Mouse (Mus musculus): Measurements from ENCODE around the gene Rmdn3. TPM values are rescaled to one million over a fixed set of nuclear protein-coding genes. Genes with fewer than 3 reads are reported as not detected.

Rmdn3 gene
- polyA plus RNA-seq, 1 experiment from 2014 or later: 52.9 TPM

DNA sequence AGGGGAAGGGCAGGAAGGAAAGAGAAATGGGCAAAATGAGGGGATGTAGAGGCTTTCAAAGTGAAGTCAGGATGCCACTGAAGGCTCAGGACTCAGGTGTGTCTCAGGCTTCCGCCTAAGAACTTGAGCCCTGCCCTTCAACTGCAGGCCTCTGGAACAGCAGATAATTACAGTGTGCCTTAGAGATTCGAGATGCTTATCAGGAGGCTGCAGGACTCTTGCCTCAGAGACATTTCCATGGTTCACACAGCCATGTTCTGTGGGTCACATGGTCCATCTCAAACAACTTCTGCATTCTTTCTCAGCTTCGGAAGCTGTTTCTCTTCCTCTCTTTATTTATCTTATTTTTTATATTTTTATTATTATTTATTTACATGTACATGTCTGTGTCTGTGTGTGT is 6.3 kb upstream of the Rmdn3 start:
- Histone ChIP-seq H3K9ac (ENCODE audit: low read depth, low read length) (no peak overlapping the region), H3K4me1 (ENCODE audit: control insufficient read depth, insufficient read depth, low read length) (peaks cover 8% of the 10 kb centered on the region; the same call in 1 of the 2 replicates), H3K36me3 (ENCODE audit: control insufficient read depth, insufficient read depth, low read length) (no peaks in the 10 kb centered on the region), H3K4me3 (ENCODE audit: low read depth, low read length) (no peak overlapping the region), H3K27ac (ENCODE audit: low read length) (no peak overlapping the region), H3K4me2 (ENCODE audit: low read length) (no peak overlapping the region), H3K27me3 (ENCODE audit: control insufficient read depth, insufficient read depth, low read depth, low read length) (peaks cover 17% of the 10 kb centered on the region), H3K9me3 (replicated peaks; ENCODE audit: control insufficient read depth, low read length, poor library complexity, severe bottlenecking) (no peaks in the 10 kb centered on the region)
- no peak for ATAC-seq
- WGBS: 71% methylated on average over 3 of the region's 3 CpGs

DNA sequence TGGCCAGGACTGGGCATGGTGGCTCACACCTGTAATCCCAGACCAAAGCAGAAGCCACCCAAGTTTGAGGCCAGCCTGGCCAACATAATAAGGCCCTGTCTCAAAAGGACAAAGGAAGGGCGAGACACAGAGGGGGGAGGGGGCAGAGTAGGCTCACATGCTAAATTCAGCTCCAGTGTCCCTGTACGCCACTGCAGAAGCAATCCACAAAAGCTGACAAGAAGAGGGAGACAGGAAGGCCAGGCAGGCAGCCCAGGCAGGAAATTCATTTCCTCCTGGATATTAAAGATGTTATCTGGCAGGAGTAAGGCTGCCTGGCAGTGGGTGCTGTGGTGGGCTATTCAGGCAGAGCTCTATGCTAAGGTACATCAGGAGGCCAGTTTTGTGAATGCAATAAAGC is 4.4 kb upstream of the Rmdn3 start:
- Histone ChIP-seq H3K27ac (ENCODE audit: low read length) (no peak overlapping the region), H3K4me3 (ENCODE audit: low read depth, low read length) (no peak overlapping the region), H3K4me2 (ENCODE audit: low read length) (no peak overlapping the region), H3K9me3 (replicated peaks; ENCODE audit: control insufficient read depth, low read length, poor library complexity, severe bottlenecking) (no peaks in the 10 kb centered on the region), H3K36me3 (ENCODE audit: control insufficient read depth, insufficient read depth, low read length) (no peaks in the 10 kb centered on the region), H3K4me1 (ENCODE audit: control insufficient read depth, insufficient read depth, low read length) (peaks cover 4% of the 10 kb centered on the region), H3K27me3 (ENCODE audit: control insufficient read depth, insufficient read depth, low read depth, low read length) (peaks cover 12% of the 10 kb centered on the region), H3K9ac (ENCODE audit: low read depth, low read length) (no peak overlapping the region)
- WGBS: 31% methylated on average over 2 of the region's 2 CpGs
- no peak for ATAC-seq

DNA sequence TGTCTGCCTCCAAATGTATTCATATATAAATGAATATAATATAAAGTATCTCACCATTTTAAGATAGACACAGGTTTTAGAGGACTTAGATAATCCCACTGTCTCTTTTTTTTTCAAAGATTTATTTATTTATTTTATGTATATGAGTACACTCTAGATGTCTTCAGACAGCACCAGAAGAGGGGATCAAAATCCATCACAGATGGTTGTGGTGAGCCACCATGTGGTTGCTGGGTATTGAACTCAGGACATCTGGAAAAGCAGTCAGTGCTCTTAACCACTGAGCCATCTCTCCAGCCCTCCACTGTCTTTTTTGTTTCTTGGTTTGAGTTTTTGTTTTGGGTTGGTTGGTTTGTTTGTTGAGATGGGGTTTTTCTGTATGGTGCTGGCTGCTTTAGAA is 1.0 kb upstream of the Rmdn3 start:
- no peak overlapping the region for H3K4me3 ChIP-seq (ENCODE audit: low read depth, low read length)
- no peak overlapping the region for H3K27ac ChIP-seq (ENCODE audit: low read length)
- H3K27me3 ChIP-seq (ENCODE audit: control insufficient read depth, insufficient read depth, low read depth, low read length): no peaks in the 10 kb centered on the region
- H3K4me2 ChIP-seq (ENCODE audit: low read length): peak overlapping the region; percentile 67; the same call in 1 of the 2 replicates
- H3K9ac ChIP-seq (ENCODE audit: low read depth, low read length): no peak overlapping the region
- no peaks in the 10 kb centered on the region for H3K9me3 ChIP-seq (replicated peaks; ENCODE audit: control insufficient read depth, low read length, poor library complexity, severe bottlenecking)
- H3K36me3 ChIP-seq (ENCODE audit: control insufficient read depth, insufficient read depth, low read length): peaks cover 7% of the 10 kb centered on the region
- H3K4me1 ChIP-seq (ENCODE audit: control insufficient read depth, insufficient read depth, low read length): peaks cover 19% of the 10 kb centered on the region
- no peak for ATAC-seq

DNA sequence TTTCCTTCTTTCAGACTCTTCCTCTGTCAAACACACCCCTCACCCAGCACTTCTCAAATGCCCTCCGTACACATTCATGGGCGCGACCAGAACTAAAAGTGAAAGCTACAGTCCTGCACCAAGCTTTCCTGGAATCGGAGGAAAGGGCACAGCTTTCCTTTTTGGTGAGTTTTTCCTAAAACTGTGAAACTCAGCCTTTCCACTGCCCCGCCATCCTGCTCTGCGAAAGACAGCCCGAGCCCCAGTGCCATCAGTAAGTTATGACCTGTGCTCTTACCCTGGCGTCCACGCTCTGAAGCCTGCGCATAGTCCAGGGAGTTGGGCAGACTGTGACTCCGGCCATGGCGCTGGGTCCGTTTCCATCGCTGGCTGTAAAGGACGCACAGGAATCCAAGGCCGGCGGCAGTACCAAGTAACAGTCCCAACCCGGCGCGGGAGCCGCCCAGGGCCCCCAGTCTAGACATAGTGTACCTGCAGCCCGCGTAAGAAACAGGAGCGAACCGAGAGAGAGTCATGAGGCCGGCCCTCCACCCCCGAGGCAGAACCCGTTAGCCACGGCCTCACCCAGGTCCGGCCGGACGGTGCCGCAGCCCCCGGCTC is 653 bp downstream of the Rmdn3 start:
- ATAC-seq: peak; percentile 69; the same call in 1 of the 2 replicates
- no peaks in the 10 kb centered on the region for H3K9me3 ChIP-seq (replicated peaks; ENCODE audit: control insufficient read depth, low read length, poor library complexity, severe bottlenecking)
- peak overlapping the region; percentile 89 for H3K4me2 ChIP-seq (ENCODE audit: low read length)
- peak overlapping the region; percentile 87 for H3K9ac ChIP-seq (ENCODE audit: low read depth, low read length)
- H3K36me3 ChIP-seq (ENCODE audit: control insufficient read depth, insufficient read depth, low read length): peaks cover 14% of the 10 kb centered on the region
- peak overlapping the region; percentile 72 for H3K27ac ChIP-seq (ENCODE audit: low read length)
- peaks cover 19% of the 10 kb centered on the region for H3K4me1 ChIP-seq (ENCODE audit: control insufficient read depth, insufficient read depth, low read length)
- WGBS: 9% methylated on average over 27 of the region's 34 CpGs
- peak overlapping the region; percentile 84 for H3K4me3 ChIP-seq (ENCODE audit: low read depth, low read length)
- no peaks in the 10 kb centered on the region for H3K27me3 ChIP-seq (ENCODE audit: control insufficient read depth, insufficient read depth, low read depth, low read length)

DNA sequence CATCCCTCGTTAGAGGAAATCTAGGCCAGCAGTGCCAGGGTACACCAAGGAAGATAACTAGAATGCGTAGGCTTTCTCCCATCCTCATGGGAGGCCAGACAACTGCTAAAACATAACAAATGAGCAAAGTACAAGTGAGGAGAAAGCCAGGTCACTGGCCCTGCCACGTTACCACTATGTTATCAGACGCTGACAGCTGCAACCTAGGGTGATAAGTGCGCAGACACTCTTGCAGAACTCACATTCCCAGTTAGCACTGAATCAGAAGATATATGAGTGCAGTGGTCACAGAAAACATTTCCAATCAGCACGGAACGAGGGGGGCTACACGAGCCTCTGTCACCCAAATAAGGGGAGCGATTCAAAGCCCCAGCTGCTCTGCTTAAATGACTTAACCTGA is 1.4 kb downstream of the Rmdn3 start:
- ATAC-seq: no peak
- H3K4me2 ChIP-seq (ENCODE audit: low read length): peak overlapping the region; percentile 89; the same call in 1 of the 2 replicates
- H3K4me3 ChIP-seq (ENCODE audit: low read depth, low read length): no peak overlapping the region
- WGBS: 91% methylated on average over 9 of the region's 9 CpGs
- peaks cover 16% of the 10 kb centered on the region for H3K36me3 ChIP-seq (ENCODE audit: control insufficient read depth, insufficient read depth, low read length)
- H3K9me3 ChIP-seq (replicated peaks; ENCODE audit: control insufficient read depth, low read length, poor library complexity, severe bottlenecking): no peaks in the 10 kb centered on the region
- H3K27ac ChIP-seq (ENCODE audit: low read length): no peak overlapping the region
- H3K4me1 ChIP-seq (ENCODE audit: control insufficient read depth, insufficient read depth, low read length): peaks cover 19% of the 10 kb centered on the region
- no peak overlapping the region; the same call in 1 of the 2 replicates for H3K9ac ChIP-seq (ENCODE audit: low read depth, low read length)
- H3K27me3 ChIP-seq (ENCODE audit: control insufficient read depth, insufficient read depth, low read depth, low read length): no peaks in the 10 kb centered on the region

DNA sequence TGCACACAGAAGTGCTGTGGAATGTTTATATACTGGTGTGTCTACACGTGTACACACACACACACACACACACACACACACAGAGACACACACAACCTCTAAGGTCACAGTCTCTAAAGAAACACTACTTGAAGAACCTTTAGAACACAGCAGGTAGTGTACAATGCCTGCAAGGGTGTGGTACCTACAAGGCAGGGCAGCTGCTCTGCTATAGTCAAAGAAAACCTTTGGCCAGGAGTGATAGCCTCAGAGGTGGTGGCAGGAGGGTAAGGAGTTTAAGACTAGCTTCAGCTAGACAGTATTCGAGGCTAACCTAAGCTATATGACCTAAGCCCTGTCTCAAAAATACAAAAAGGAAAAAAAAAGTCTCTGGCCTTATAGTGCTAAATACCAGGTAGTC is 2.2 kb downstream of the Rmdn3 start:
- Histone ChIP-seq H3K9me3 (replicated peaks; ENCODE audit: control insufficient read depth, low read length, poor library complexity, severe bottlenecking) (no peaks in the 10 kb centered on the region), H3K4me1 (ENCODE audit: control insufficient read depth, insufficient read depth, low read length) (peaks cover 19% of the 10 kb centered on the region), H3K36me3 (ENCODE audit: control insufficient read depth, insufficient read depth, low read length) (peaks cover 16% of the 10 kb centered on the region), H3K9ac (ENCODE audit: low read depth, low read length) (no peak overlapping the region), H3K4me2 (ENCODE audit: low read length) (no peak overlapping the region), H3K4me3 (ENCODE audit: low read depth, low read length) (no peak overlapping the region), H3K27ac (ENCODE audit: low read length) (no peak overlapping the region), H3K27me3 (ENCODE audit: control insufficient read depth, insufficient read depth, low read depth, low read length) (no peaks in the 10 kb centered on the region)
- 98% methylated on average over 2 of the region's 2 CpGs for WGBS
- no peak for ATAC-seq

DNA sequence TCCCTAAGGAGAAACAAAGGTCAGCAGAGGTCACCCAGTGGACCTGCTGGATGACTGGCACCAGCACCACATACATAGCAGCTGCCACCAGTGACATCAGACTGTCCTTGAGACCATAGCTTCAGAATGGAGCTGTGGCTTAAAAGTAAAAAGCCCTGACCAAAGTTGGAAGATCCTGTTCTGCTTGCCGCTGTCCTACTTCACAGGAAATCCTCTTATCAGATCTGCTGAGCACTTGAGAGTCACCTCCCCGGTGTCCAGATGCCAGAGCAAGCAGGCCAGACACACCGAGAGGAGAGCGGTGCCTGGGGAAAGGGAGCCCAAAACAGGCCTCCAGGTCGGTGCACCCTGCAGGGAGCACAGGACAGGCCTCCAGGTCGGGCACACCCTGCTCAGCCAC is 4.6 kb downstream of the Rmdn3 start:
- peaks cover 21% of the 10 kb centered on the region for H3K36me3 ChIP-seq (ENCODE audit: control insufficient read depth, insufficient read depth, low read length)

DNA sequence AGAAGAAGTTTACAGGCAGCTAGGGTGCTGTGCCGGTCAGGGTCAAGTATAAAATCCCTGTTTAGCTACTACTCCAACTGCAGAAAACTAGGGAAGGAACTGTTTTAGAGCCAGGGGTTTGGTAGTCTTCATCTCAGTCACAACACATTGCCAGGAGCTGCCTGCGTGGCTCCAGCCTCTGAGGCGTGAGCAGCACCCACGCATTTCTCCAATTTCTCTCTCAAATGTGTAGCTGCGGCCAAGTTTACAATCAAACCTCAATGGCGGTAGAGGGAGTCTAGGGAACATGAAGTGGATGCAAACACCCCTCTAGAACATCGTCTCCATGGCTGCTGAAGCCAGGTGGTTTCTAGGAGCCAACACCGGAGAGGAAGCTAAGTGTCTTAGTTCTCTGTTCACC is 9.1 kb downstream of the Rmdn3 start:
- H3K27me3 ChIP-seq (ENCODE audit: control insufficient read depth, insufficient read depth, low read depth, low read length): no peaks in the 10 kb centered on the region
- no peak for ATAC-seq
- no peaks in the 10 kb centered on the region for H3K4me1 ChIP-seq (ENCODE audit: control insufficient read depth, insufficient read depth, low read length)
- H3K4me2 ChIP-seq (ENCODE audit: low read length): no peak overlapping the region
- no peak overlapping the region for H3K9ac ChIP-seq (ENCODE audit: low read depth, low read length)
- peaks cover 36% of the 10 kb centered on the region for H3K36me3 ChIP-seq (ENCODE audit: control insufficient read depth, insufficient read depth, low read length)
- 93% methylated on average over 8 of the region's 8 CpGs for WGBS
- H3K27ac ChIP-seq (ENCODE audit: low read length): no peak overlapping the region
- H3K4me3 ChIP-seq (ENCODE audit: low read depth, low read length): no peak overlapping the region
- no peaks in the 10 kb centered on the region for H3K9me3 ChIP-seq (replicated peaks; ENCODE audit: control insufficient read depth, low read length, poor library complexity, severe bottlenecking)

More for the DNA sequence above, 4.6 kb downstream of the Rmdn3 start:
- no peak for ATAC-seq
- H3K4me3 ChIP-seq (ENCODE audit: low read depth, low read length): no peak overlapping the region
- H3K4me2 ChIP-seq (ENCODE audit: low read length): no peak overlapping the region
- peaks cover 15% of the 10 kb centered on the region for H3K4me1 ChIP-seq (ENCODE audit: control insufficient read depth, insufficient read depth, low read length)
- H3K27ac ChIP-seq (ENCODE audit: low read length): no peak overlapping the region
- no peak overlapping the region for H3K9ac ChIP-seq (ENCODE audit: low read depth, low read length)
- WGBS: 89% methylated on average over 6 of the region's 6 CpGs
- H3K9me3 ChIP-seq (replicated peaks; ENCODE audit: control insufficient read depth, low read length, poor library complexity, severe bottlenecking): no peaks in the 10 kb centered on the region
- H3K27me3 ChIP-seq (ENCODE audit: control insufficient read depth, insufficient read depth, low read depth, low read length): no peaks in the 10 kb centered on the region

DNA sequence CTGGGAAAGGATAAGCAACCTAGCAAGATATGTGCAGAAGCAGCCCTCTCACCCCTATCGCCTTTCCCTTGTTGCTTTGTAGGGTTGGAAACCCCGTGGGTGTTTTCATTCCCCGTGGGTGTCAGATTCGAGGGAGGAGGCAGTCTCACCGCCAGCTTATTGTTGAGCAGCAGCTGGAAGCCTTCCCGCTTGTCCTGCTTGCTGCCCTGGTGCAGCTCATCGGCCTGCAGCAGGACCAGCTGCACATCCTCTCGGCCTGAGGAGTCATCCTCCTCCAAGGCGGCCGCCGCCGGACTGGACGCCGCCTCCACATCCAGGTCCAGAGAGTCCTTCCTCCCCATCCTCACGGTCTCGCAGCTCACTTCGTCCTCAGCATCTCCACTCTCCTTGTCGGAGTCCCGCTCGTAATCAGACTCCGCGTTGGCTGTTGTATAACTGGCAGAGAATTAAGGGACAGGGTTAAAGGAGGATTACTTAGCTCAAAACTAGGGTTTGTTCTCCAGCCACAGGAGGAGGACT is 9.6 kb downstream of the Rmdn3 start:
- Histone ChIP-seq H3K4me1 (ENCODE audit: control insufficient read depth, insufficient read depth, low read length) (no peaks in the 10 kb centered on the region), H3K36me3 (ENCODE audit: control insufficient read depth, insufficient read depth, low read length) (peaks cover 38% of the 10 kb centered on the region), H3K4me3 (ENCODE audit: low read depth, low read length) (no peak overlapping the region), H3K9me3 (replicated peaks; ENCODE audit: control insufficient read depth, low read length, poor library complexity, severe bottlenecking) (no peaks in the 10 kb centered on the region), H3K27me3 (ENCODE audit: control insufficient read depth, insufficient read depth, low read depth, low read length) (no peaks in the 10 kb centered on the region), H3K9ac (ENCODE audit: low read depth, low read length) (no peak overlapping the region), H3K27ac (ENCODE audit: low read length) (no peak overlapping the region), H3K4me2 (ENCODE audit: low read length) (no peak overlapping the region)
- ATAC-seq: no peak
- WGBS: 82% methylated on average over 22 of the region's 22 CpGs

Measured in midbrain, embryonic 16.5 days (tissue).